Mouse (Mus musculus) layer of hippocampus, adult 9-11 months (tissue): ENCODE results near the gene Lin37.

ENCODE experiments used
- DNase-seq: peaks from one replicate; pipeline ENCODE4 v3.0.0; 2022

Lin37 gene

DNA sequence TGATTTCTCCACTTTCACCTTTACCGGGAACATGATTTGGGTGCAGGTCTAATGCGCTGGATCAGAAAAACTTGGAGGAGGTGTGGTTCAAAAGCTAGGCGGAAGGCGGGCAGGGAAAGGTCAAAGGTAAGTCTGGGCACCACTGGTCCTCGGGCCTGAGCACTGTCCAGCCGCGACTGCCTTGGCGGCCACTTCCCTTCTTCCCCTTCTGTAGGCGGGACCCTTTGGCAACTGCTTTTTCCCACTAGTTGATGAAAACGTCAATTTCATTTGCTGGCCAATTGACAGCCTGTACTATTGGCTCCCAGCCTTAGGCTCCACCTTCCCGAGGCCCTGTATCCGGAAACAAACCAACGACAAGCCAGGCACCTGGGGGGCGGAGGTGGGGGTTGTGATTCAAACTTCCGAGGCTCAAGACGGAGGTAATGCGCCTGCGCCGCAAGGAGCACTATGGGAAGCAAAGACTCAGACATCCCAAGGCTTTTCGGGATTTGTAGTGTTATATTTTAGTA is at the start of gene Lin37:
Gene Lin37 (minus strand): TSS at position 396 of the 512 bp plus-strand sequence.
- peak; percentile 99 for DNase-seq

DNA sequence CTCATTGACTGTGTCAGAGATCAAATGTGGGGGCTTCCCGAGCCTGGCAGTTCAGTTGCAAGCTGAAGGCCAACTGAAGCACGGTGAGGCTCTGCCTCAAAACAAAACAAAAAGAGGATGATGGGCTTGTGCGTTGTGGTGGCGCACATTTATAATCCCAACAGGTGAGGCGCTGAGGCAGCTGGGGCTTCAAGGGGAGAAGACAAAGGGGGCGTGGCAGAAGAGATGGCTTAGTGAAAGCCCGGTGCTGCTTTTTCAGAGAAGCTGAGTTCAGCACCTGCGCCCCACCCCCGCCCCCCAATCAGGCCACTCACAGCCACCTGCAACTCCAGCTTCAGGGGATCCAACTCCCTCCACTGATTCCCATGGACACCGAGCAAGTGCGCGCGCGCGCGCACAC is 48.8 kb upstream of the Lin37 start:
- DNase-seq, result no peak

DNA sequence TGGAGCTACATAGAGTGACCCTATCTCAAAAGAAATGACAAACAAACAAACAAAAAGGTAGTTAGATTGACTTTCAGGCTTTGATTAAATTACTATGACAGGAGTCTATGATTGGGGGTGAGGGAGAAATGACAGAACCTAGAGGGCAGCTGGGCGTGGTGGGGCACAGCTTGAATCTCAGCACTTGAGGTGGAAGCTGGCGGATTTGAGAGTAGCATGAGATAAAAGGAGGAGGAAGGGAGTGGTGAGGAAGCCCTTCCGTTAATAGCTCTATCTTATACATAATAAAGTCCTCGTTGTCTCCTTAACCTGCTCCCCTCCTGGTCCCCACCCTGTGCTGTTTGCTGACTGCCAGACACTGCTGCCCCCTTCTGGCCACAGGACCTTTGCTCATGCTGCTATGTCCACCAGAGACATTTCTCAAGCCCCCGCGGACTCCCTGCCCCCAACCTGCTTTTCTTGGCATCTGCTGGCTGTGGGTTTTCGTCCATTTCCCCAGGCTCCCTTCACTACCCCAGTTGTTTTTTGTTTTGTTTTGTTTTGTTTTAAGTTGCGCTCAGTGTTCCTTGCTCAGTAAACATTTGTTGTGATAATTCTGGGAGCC is 48.2 kb upstream of the Lin37 start:
- DNase-seq, result no peak

DNA sequence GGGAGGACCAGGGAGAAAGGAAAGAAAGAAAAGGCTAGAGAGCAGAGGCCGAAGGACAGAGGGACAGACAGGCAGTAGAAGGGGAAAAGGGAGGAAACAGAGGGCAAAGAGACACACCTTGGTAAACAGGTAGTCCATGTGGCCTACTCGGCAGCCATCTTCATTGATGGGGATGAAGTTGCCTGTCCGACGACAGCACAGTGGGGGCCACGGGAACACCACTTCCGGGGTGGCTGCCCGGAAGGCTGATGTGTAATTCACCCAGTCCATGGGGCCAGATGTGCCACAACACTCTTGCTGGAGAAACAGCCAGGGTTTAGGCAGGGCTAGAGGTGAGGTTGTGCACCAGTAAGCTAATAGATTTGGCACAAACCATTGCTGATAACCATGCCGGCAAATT is 45.3 kb upstream of the Lin37 start:
- DNase-seq, result no peak

DNA sequence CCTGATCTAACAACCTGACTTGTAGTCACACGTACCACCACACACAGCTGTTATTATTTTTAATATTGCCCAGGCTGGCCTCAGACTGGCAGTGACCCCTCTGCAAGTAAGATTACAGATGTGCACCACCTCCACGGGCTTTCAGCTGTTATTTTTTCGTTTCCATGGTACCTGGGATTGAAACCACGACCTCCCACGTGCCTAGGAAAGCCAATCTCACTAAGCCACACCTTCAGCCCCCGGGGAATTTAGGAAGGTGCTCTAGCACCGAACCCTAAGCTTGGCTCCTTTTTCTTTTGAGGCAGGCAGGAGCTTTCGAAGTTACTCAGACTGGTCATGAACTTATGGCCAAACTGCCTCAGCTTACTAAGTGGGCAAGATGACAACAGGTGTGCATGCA is 44.8 kb upstream of the Lin37 start:
- no peak for DNase-seq

DNA sequence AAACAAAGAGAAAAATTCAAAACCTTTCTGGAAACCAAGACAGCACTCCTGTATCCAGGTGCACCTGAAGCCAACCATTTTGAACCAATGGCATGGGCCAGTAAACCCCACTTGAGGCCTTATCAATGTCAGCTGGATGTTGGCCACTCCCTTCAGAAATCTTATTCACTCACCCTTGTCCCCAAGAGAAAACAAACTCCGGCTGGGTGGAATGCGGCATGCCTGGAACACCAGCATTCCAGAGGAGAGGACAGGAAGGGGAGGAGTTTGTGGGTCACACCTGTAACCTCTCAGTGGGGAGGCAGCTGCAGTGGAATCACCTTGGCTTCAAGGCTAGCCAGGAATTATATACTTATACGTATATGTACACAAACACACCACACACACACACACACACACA is 42.9 kb upstream of the Lin37 start:
- no peak for DNase-seq

DNA sequence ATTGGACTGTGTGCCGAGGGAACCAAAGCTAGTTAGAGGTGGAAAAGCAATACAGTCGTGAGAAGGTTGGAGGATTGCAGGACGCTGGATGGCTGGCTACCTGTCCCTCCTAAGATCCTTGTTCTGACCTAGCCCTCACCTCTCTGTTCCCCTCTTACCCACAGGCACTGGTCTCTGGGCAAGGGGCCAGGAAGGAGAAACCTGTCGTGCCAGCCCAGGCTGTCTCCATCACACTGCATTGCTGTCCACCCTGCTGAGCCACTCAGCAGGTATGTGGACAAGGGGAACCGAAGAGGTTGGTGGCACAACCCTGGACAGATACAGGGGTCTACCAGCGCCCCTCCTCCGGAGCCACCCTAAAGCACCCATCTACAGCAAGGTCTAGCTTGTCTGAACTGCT is 41.0 kb upstream of the Lin37 start:
- no peak for DNase-seq

DNA sequence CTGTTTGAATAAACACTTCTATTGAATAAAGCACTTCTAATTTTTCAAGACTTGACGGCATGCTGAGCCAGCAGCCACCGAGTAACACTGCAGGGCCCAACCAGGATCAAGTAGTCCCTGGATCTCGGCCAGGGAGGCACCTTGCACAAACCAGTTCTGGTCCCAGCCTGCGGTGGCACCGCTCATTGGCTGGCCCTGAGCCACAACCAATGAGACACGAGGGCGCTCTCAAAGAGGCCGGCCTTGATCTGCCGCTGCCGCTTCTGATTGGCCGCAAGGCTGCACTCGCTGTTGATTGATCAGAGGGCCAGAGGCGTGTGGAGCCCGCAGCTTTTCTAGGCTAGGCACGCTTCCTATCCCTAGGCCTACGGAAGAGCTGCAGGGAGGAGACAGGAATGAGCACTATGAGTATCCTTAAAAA is 40.3 kb upstream of the Lin37 start:
- peak; percentile 95 for DNase-seq

DNA sequence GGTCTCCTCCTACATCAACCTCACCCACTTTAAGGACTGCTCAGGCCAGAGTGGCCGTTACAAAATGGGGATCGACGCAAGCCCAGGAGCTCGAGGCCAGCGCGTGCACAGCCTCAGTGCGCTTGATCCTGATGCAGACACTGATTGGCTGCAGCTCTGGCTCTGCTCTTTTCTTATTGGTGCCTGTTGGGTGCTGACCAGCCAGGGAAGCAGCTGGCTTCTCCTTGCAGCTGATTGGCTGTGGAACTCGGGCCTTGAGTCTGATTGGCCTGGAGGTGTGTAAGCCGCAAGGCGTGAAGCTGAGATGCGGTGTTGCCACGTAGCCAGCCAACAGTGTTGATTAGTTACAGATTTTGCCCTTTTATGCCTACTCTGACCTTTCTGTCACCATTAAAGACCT is 39.1 kb upstream of the Lin37 start, which contains the start of gene Zbtb32:
Gene Zbtb32 (minus strand): TSS at position 124 of the 400 bp plus-strand sequence.
- DNase-seq, result no peak

DNA sequence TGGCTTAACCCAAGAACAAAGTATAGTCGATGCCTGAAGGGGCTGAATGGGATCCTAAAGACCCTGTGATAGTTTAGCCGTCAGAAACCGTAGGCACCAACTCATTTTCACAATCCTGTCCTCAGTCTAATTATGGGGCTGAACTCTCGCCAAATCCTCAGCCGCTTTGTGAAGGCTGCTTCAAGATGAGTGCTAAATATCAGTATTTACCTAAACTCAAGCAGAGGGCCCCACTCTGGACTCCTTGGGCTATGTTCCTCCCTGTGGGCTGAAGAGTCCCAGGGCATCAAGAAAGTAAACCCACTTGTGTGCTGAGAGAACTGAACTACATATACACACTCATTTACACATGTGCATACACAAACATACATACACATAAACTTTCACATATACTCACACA is 37.2 kb upstream of the Lin37 start:
- no peak for DNase-seq

DNA sequence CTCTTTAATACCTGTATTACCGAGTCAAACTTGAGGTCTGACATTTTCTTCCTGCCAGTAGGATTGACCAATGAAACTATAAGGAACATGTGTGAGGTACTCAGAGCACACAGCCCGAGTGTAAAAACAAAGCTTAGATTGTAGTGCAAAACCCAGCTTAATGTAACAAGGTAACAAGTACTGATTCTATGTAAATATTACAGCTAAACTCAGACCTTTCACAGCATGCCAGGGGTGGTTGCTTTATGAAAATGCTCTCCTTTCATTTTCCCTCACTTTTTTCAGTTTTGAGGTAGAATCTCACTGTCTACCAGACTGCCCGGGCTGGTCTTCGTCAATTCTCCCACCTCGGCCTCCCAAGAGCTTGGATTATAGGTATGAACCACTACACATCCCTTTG is 36.5 kb upstream of the Lin37 start:
- DNase-seq, result no peak

DNA sequence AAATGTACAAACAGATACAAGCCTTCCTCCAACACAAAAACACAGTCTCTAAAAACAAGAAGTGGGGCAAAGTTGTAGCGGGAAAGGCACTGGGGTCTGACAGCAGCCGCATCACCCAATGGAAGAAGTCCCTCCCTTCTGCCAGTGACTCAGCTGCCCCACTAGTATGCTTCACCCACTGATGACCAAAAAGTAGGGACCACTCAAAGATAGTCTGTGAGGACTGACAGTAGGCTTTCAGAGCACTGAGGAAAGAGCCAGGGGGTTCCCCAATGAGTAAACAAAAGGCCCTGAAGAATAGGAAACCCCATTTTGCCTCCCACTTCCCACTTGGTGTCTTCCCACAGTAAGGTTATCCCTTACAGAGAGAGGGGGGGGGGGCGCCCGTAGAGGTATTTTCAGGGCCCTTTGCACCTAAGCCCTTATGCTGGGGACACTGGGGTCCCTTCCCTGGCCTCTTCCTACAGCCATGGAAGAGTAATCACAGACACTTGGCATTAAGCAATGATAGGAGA is 34.9 kb upstream of the Lin37 start:
- DNase-seq, result no peak

DNA sequence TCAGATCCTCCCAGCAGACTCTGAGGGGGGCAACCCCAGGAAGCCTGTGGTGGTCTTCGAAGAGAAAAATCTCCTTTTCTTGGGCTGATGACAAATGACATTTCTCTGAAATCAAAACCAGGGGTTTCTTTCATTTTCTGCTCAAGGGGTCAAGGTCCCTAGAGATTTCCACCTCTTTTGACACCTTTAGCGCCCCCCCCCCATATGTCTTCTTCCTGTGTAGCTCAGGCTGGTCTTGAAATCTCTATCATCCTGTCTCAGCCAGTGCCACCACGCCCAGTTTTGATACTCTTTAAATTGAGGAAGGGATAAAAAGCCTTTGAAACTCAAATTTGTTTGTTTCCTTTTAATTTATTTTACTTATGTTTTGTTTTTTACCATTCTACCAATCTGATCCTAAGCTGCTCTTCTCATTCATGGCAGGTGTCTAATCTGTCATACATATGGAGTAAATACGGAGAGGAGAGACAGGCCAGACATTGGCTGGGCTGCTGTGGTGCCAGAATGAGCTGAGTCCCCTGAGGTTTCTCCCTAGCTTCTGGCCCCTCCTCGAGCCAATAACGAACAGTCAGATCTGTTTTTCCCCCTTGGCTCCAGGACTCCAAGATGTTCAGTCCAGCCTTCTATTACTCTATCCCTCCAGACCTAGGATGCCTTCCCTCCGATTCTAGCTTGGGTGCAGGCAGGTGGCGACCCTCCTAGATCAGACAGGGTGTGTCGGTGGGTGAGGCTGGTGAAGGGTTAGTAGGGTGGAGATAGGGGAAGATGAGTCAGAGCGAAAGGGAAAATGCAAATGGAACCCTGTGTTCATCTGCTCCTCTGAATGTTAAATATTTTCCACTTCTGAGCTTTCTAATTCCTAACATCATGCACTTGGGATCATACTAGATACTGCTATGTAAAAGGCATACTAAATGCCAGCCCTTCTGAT is 34.2 kb upstream of the Lin37 start:
- DNase-seq, result no peak

DNA sequence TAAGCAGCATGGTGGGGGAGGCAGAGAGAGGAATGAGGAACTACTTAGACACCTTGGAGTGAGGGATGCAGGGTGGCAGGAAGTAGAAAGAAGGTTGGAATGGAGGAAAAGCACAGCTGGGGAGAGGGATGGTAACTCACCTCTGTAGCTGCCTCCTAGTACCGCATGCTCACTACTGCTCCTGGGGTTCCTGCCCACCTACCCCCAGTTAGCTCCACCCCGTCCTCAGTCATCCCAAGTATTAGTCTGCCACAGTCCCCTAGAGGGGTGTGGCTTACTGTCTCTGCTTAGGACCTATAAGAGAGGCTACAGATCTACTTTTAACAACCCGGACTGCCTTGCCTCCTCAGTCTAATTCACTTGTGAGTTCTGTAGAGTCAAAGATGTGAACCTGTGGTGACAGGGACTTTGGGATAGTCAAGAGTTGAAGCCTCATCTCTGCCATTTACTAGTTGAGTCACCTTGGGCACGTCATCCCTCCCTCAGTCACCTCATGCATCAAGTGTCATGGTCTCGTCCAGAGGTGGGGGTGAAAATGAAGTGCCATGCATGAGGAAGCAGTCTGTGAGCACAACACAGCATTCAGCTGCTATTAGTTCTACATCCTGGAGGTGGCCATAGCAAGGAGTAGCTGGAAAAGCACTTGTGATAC is 33.3 kb upstream of the Lin37 start:
- no peak for DNase-seq

DNA sequence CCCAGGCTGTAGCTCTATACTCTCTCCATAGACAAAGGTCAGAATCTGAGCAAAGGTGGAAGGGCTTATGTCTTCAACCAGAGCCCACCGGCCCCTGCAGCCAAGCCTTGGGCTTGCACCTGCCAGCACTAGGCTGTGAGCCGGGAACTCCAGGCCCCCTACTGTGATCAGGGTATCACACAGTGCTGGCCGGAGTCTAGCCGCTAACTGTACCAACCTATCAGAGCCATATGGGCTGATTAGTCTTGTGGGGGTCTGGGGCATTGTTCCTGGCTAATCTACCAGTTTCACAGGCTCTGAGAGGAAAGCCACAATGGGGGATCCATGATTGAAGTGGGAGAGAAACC is 31.9 kb upstream of the Lin37 start:
- no peak for DNase-seq

DNA sequence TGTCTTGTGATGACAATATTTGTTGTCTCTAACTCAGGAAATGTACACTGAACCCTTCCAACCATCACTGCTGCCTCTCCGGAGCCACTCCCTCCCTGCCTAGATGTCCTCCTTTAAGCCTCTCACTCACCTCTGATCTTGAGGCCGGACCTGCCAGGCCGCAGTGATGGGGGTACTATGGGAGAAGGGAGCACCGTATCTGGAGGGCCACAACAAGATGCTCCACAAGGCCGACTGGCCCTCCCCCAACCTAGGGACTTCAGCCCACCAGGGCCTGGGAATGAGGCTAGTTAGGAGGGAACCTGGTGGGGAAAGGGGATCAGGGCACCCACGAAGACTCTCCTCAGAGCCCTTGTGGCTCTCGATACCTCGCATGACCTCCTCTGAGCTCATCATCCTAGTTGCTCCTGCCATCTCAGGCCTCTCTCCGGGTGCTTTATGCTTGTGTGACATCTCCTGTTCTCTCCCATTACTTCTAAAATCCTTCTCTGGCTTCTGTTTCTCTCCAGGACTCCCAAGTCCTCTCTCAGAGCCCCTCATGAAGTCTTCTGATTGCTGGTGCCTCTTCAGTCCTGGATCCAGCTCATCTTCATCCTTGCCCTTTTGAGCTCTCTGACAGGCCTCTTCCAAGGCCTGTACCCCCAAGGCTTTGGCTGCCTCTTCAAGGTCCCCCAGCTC is 31.4 kb upstream of the Lin37 start:
- no peak for DNase-seq

DNA sequence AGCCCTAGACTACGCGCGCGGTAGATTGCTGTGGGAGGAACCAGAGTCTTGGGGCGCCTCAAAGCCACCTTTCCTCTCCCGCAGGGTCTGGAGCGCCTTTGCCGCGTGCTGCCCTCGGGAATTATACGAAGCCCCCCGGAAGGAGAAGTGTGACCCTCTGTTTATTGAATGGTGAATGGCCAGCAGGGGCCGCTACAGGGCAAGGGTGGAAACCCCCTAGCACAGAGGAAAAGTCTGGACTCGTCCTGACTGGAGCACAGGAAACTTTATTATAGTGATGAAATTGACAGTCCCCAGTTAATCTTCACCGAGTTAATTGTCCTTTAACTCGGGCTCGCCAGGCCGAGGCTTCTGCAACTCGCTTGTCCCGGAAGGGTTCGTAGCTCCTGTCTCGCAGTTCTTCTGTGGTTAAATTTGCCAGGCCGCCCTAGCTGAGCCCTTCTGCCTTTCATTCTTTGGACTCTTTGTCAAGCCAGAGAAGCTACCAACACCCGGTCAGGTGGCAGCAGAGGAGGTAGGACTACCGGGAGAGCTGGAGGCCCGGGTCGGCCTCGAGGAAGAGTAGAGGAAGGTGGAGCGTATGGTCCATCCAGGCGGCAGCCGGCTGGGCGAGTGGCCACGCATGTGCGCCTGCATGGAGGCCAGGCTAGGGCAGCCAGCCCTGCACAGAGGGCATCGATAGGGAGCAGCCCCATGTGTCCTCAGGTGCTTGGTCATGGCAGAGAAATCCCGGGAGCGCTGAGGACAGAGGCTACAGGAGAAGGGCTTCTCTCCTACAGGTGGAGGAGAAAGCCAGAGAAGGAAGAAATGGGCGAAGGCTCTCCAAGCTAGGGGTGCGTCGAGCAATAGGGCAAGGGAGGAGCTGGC is 30.0 kb upstream of the Lin37 start:
- peak; percentile 60 for DNase-seq

DNA sequence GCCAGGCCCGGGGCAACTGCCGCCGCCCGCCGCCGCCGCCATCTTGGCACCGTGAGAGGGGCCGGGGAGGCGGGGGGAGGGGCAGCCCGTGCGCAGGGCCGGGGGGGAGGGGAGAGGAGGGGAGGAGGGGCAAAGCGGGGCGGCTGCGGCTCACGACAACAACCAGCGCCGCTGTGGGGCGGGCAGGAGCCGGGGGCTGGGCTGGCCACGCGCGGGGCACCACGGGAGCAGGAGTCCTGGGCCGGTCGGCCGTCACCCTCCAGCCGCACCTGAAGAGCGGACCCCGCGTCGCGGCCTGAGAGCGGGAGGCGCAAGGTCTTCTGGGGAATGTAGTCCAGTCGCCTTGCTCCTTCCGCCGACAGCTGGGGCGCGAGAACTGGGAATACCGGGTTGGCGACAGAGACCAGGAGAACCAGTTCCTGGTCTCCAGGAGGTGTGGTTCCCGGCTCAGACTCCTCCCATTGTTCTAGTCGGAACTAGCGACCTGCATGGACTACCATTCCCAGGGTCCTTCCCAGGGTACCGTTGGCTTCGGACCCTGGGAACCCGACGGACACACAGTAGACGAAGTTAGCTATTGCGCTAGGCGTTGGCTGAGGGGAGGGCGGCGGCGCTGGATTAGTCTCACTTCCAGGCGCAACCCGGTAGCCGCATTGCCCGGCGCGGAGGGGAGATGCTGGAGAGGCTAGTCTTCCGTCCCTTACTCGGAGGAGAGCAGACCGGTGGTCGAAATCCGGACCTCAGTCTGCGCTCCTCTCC is 29.2 kb upstream of the Lin37 start, which contains the start of gene Kmt2b:
Gene Kmt2b (minus strand): TSS at position 51 of the 759 bp plus-strand sequence.
- DNase-seq, result peak; percentile 98

DNA sequence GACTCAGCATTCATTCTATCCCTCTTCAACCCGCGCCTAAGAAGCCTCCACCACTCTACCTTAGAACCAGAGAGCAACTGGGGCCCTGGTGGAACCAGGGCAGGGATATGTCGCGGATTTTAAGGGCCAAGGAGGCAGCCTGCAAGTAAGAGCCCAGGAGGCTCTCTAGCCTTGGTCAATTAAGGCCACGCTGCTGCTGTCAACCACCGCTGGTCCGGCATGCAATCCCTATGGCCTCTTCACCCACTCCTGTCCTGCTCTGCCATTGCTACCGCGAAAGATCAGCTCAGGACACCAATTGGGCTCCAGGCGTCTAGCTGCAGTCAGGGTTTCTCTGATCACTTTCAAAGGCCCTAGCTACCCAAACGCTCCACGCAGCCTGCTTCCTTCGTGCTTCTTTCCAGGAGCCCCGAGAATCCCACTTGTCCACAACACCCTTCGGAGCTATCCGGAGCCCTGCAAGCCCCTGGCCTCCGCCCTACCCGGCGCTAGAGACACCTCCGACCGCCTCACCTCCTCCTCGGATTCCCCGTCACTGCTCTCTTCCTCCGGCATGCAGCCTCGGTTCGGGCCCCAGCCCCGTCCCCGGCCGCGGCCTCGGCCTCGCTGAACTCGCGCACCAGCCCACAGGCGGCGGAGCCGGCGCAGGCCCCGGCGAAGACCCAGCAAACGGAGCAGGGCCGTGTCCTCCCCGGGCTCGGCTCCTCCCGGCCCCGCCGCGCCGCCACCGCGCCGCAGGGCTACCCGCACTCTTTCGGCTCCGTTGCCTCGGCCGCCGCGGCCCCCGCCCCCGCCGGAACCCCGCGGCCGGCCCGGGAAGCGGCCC is 28.4 kb upstream of the Lin37 start:
- DNase-seq, result no peak

DNA sequence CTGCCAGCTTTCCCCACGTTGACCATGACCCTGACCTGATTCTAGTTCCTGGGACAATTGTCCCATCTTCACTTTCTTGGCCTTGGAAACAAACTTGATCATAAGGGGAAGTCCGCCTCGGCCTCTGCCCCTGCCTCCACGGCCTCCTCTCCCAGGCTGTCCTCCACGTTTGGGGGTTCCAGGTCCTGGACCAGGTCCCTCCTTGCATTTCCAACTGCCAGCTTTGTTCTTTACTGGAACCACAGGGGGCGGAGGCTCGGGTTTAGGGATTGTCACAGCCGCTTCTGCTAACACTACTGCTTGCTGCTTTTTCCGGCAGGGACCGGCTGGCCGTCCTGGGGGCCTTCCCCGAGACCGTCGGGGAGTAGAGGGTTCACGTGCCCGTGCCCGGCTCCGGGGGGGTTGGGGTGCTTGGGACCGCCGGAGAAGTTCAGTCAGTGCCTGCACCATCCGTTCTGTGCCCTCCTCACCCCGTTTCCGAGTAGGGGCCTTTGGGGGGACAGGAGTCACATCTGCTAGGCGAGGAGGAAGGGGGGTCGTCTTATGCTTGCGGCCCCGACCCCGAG is 26.9 kb upstream of the Lin37 start:
- no peak for DNase-seq
